Mouse (Mus musculus) CH12.LX (cell line): Measurements from ENCODE around the gene Sart3. TPM values are rescaled to one million over a fixed set of nuclear protein-coding genes. Genes with fewer than 3 reads are reported as not detected.

Experiments used
- DNase-seq: peaks from one replicate; pipeline ENCODE4 v3.0.0-alpha.2; 2013; ENCODE audit errors: extremely low read depth
- H3K27ac ChIP-seq: 2 replicates; pipeline ENCODE4 v1.5.1; 2012; ENCODE audit warnings: low read depth, mild to moderate bottlenecking, control low read depth, moderate library complexity; ENCODE audit not compliant: insufficient read depth
- H3K27me3 ChIP-seq: replicated peaks from 2 replicates; pipeline ENCODE3; 2012; ENCODE audit warnings: inconsistent platforms
- H3K36me3 ChIP-seq, 2 experiments: replicated peaks in 1 of 2; 2 replicates each; pipeline versions ENCODE3 to v1.6.1; 2012; ENCODE audit warnings: inconsistent platforms in 1 of 2, low read length in 1 of 2, mild to moderate bottlenecking in 1 of 2, mixed read lengths in 1 of 2, moderate library complexity in 1 of 2; ENCODE audit not compliant: control insufficient read depth in 1 of 2, insufficient read depth in 1 of 2
- H3K4me1 ChIP-seq, 2 experiments: 2 replicates each; pipeline ENCODE4 v1.6.1; 2012; ENCODE audit warnings: inconsistent platforms in 1 of 2, moderate library complexity in 1 of 2; ENCODE audit not compliant: insufficient read depth in 2 of 2, control insufficient read depth in 1 of 2
- H3K4me2 ChIP-seq: 2 replicates; pipeline ENCODE4 v1.6.1; 2012; ENCODE audit warnings: low read depth, mild to moderate bottlenecking, control low read depth; ENCODE audit not compliant: poor library complexity, insufficient read depth, severe bottlenecking
- H3K4me3 ChIP-seq, 3 experiments: fragments of 150-350 bp in 1 of 3; sonication (generic) in 1 of 3; replicated peaks in 1 of 3; 2 replicates each; pipeline versions ENCODE3 to v1.5.1; 2011 to 2012; ENCODE audit warnings: low read depth in 2 of 3, low read length in 2 of 3, mild to moderate bottlenecking in 2 of 3, moderate library complexity in 2 of 3, control low read depth in 1 of 3, improper control_type of control experiment in 1 of 3, inconsistent platforms in 1 of 3, mixed read lengths in 1 of 3; ENCODE audit not compliant: poor library complexity in 1 of 3
- H3K79me2 ChIP-seq: replicated peaks from 2 replicates; pipeline ENCODE4 v1.6.1; 2012; ENCODE audit warnings: mild to moderate bottlenecking, moderate library complexity; ENCODE audit not compliant: control insufficient read depth, poor library complexity, insufficient read depth, severe bottlenecking; ENCODE audit errors: extremely low read depth
- H3K9ac ChIP-seq: 2 replicates; pipeline ENCODE4 v1.6.1; 2012; ENCODE audit warnings: low read depth, mild to moderate bottlenecking, control low read depth, moderate library complexity; ENCODE audit not compliant: insufficient read depth
- H3K9me3 ChIP-seq: replicated peaks from 2 replicates; pipeline ENCODE3; 2012; ENCODE audit warnings: low read length, inconsistent platforms, mixed read lengths
- BHLHE40 ChIP-seq: IDR thresholded peaks from 2 replicates; pipeline ENCODE4 v1.6.1; 2011; ENCODE audit warnings: mild to moderate bottlenecking, low read depth, low read length, improper control_type of control experiment
- CHD2 ChIP-seq: IDR thresholded peaks from 2 replicates; pipeline ENCODE4 v1.6.1; 2011; ENCODE audit warnings: low read length, improper control_type of control experiment
- CTCF ChIP-seq, 2 experiments: IDR thresholded peaks in 1 of 2; conservative IDR thresholded peaks in 1 of 2; 2 replicates each; pipeline ENCODE4 v1.5.1; 2011 to 2012; ENCODE audit warnings: low read depth in 2 of 2, low read length in 2 of 2, improper control_type of control experiment in 1 of 2, inconsistent platforms in 1 of 2, mild to moderate bottlenecking in 1 of 2, moderate library complexity in 1 of 2
- ELF1 ChIP-seq: IDR thresholded peaks from 2 replicates; pipeline ENCODE4 v1.6.1; 2014; ENCODE audit warnings: low read depth, mild to moderate bottlenecking, inconsistent platforms, low read length, improper control_type of control experiment
- EP300 ChIP-seq: IDR thresholded peaks from 2 replicates; pipeline ENCODE4 v1.6.1; 2011; ENCODE audit warnings: low read length, improper control_type of control experiment
- ETS1 ChIP-seq: conservative IDR thresholded peaks from 2 replicates; pipeline ENCODE4 v1.6.1; 2012; ENCODE audit warnings: low read depth, mild to moderate bottlenecking, inconsistent platforms, low read length, improper control_type of control experiment, moderate library complexity
- GABPA ChIP-seq: IDR thresholded peaks from 2 replicates; pipeline ENCODE4 v1.6.1; 2012; ENCODE audit warnings: low read depth, low read length, improper control_type of control experiment, inconsistent platforms; ENCODE audit not compliant: insufficient replicate concordance
- IRF4 ChIP-seq: IDR thresholded peaks from 2 replicates; pipeline ENCODE4 v1.6.1; 2014; ENCODE audit warnings: low read depth, mild to moderate bottlenecking, inconsistent platforms, low read length, improper control_type of control experiment
- KAT2A ChIP-seq: IDR thresholded peaks from 2 replicates; pipeline ENCODE4 v1.6.1; 2012; ENCODE audit warnings: low read length, improper control_type of control experiment, inconsistent platforms; ENCODE audit not compliant: insufficient replicate concordance
- MAFK ChIP-seq: IDR thresholded peaks from 2 replicates; pipeline ENCODE4 v1.6.1; 2011; ENCODE audit warnings: low read length, improper control_type of control experiment; ENCODE audit not compliant: insufficient replicate concordance
- MAZ ChIP-seq: IDR thresholded peaks from 2 replicates; pipeline ENCODE4 v1.6.1; 2012; ENCODE audit warnings: low read depth, mild to moderate bottlenecking, inconsistent platforms, low read length, improper control_type of control experiment, moderate library complexity
- MEF2A ChIP-seq: IDR thresholded peaks from 2 replicates; pipeline ENCODE4 v1.6.1; 2014; ENCODE audit warnings: low read depth, mild to moderate bottlenecking, inconsistent platforms, low read length, improper control_type of control experiment, borderline replicate concordance
- MXI1 ChIP-seq: IDR thresholded peaks from 2 replicates; pipeline ENCODE4 v1.6.1; 2011; ENCODE audit warnings: mild to moderate bottlenecking, low read depth, low read length, improper control_type of control experiment
- MYC ChIP-seq: IDR thresholded peaks from 2 replicates; pipeline ENCODE4 v1.6.1; 2011; ENCODE audit warnings: low read depth, mild to moderate bottlenecking, improper control_type of control experiment, low read length
- NELFE ChIP-seq: IDR thresholded peaks from 2 replicates; pipeline ENCODE4 v1.6.1; 2011; ENCODE audit warnings: low read depth, low read length, improper control_type of control experiment
- PAX5 ChIP-seq: IDR thresholded peaks from 2 replicates; pipeline ENCODE4 v1.6.1; 2012; ENCODE audit warnings: low read length, inconsistent platforms, mixed read lengths
- RAD21 ChIP-seq: IDR thresholded peaks from 2 replicates; pipeline ENCODE4 v1.6.1; 2011; ENCODE audit warnings: low read depth, mild to moderate bottlenecking, low read length, improper control_type of control experiment, moderate library complexity
- SIN3A ChIP-seq: IDR thresholded peaks from 2 replicates; pipeline ENCODE4 v1.6.1; 2012; ENCODE audit warnings: low read length, improper control_type of control experiment, inconsistent platforms
- SMC3 ChIP-seq: IDR thresholded peaks from 2 replicates; pipeline ENCODE4 v1.6.1; 2011; ENCODE audit warnings: low read depth, low read length, improper control_type of control experiment
- TBP ChIP-seq: conservative IDR thresholded peaks from 2 replicates; pipeline ENCODE4 v1.6.1; 2011; ENCODE audit warnings: low read depth, low read length, improper control_type of control experiment
- TCF12 ChIP-seq: IDR thresholded peaks from 2 replicates; pipeline ENCODE4 v1.6.1; 2014; ENCODE audit warnings: low read depth, mild to moderate bottlenecking, inconsistent platforms, low read length, improper control_type of control experiment
- UBTF ChIP-seq: IDR thresholded peaks from 2 replicates; pipeline ENCODE4 v1.6.1; 2012; ENCODE audit warnings: low read depth, mild to moderate bottlenecking, inconsistent platforms, low read length, improper control_type of control experiment, moderate library complexity
- USF1 ChIP-seq: IDR thresholded peaks from 2 replicates; pipeline ENCODE4 v1.6.1; 2014; ENCODE audit warnings: low read depth, mild to moderate bottlenecking, inconsistent platforms, low read length, improper control_type of control experiment
- ZC3H11A ChIP-seq: IDR thresholded peaks from 2 replicates; pipeline ENCODE4 v1.6.1; 2012; ENCODE audit warnings: low read depth, mild to moderate bottlenecking, inconsistent platforms, low read length, improper control_type of control experiment
- ZKSCAN1 ChIP-seq: IDR thresholded peaks from 2 replicates; pipeline ENCODE4 v1.6.1; 2012; ENCODE audit warnings: low read depth, inconsistent platforms, low read length, improper control_type of control experiment, borderline replicate concordance
- ZNF384 ChIP-seq: IDR thresholded peaks from 2 replicates; pipeline ENCODE4 v1.6.1; 2012; ENCODE audit warnings: low read depth, low read length, improper control_type of control experiment, inconsistent platforms
- dilution Hi-C: fragments of 300-500 bp; cut with MboI; formaldehyde crosslinking; loops from 2 replicates; pipeline ENCODE4 v1.14.3; 2020; ENCODE audit warnings: low sequenced_read_pairs; ENCODE audit not compliant: extremely low pct_unique_long_range_greater_than_20kb, extremely low pct_ligation_motif_present
- in situ Hi-C: fragments of 300-500 bp; cut with MboI; formaldehyde crosslinking; loops from 3 replicates; pipeline ENCODE4 v1.14.3; 2019; ENCODE audit warnings: low sequenced_read_pairs, low pct_ligation_motif_present, low pct_unique_long_range_greater_than_20kb, mixed read lengths
- polyA plus RNA-seq: library from polyadenylated mRNA; unstranded; fragments of >175 nt; gene quantifications from 2 replicates; pipeline ENCODE4 v1.2.1, GENCODE M21; 2012; ENCODE audit warnings: low read depth; ENCODE audit not compliant: insufficient read length
- total RNA-seq, 2 experiments: library from RNA; depleted of rRNA; stranded (reverse); fragments of 300-350 nt in 1 of 2; fragments of >200 nt in 1 of 2; gene quantifications; 2 replicates each; pipeline ENCODE4 v1.2.3; 2012 to 2014

The Sart3 gene
- total and polyA plus RNA-seq, 3 experiments: 28.8 to 104 (median 67.0) TPM

DNA sequence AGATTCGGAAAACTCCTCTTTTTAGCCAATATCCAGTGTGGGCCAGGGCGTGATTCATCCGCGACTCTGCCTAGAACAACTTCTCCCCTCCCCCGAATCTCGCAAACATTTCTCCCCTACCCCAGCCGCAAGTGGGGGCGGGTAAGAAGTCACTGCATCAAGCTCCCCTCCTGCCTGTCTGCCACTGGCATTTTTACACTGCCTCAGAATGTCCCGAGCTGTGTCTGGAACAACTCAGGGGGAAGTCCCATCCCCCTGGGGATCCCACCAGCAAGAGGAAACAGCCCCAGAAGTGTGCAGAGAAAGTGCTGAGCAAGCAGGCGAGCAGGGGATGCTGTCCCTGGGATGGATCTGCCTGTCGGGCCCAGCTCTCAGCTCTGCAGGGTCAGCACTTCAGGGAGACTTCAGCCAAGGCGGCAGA lies 11.3 kb upstream of the Sart3 start:
- H3K4me3 ChIP-seq: no peak overlapping the region
- TF ChIP-seq USF1 (no peak), ZKSCAN1 (no peak), EP300 (peak; percentile 82), MYC (no peak), NELFE (no peak), SIN3A (0 out of 2 replicates have a peak, but pooled peaks have one; percentile 27), MEF2A (peak; percentile 76; the same call in 1 of the 2 replicates), PAX5 (no peak), MAFK (peak; percentile 100), ZC3H11A (no peak), BHLHE40 (peak; percentile 94), GABPA (no peak), ELF1 (peak; percentile 40; the same call in 1 of the 2 replicates), ZNF384 (no peak), RAD21 (peak; percentile 1), IRF4 (peak; percentile 86), CHD2 (peak; percentile 62), TBP (no peak), MXI1 (peak; percentile 45; the same call in 1 of the 2 replicates), KAT2A (no peak), CTCF (conservative IDR thresholded peaks at IDR 0.05 in 1 of 2, IDR thresholded peaks at IDR 0.05 in 1 of 2; ENCODE audit: low read depth in 2 of 2, low read length in 2 of 2) (no peak), ETS1 (peak; percentile 96), UBTF (0 out of 2 replicates have a peak, but pooled peaks have one; percentile 48), MAZ (peak; percentile 90), TCF12 (peak; percentile 81; the same call in 1 of the 2 replicates), SMC3 (peak; percentile 7; the same call in 1 of the 2 replicates)
- H3K9me3 ChIP-seq: peaks cover 4% of the 10 kb centered on the region
- peak overlapping the region; percentile 15; the same call in 1 of the 2 replicates for H3K27ac ChIP-seq
- H3K4me1 ChIP-seq: peaks cover 10 to 46% of the 10 kb centered on the region in 2 experiments
- H3K4me2 ChIP-seq: no peak overlapping the region
- dilution Hi-C loops: no loop called here
- no peaks in the 10 kb centered on the region for H3K27me3 ChIP-seq
- peak; percentile 93 for DNase-seq
- H3K9ac ChIP-seq: no peak overlapping the region
- peaks cover 0 to 8% of the 10 kb centered on the region in 2 experiments for H3K36me3 ChIP-seq
- no peaks in the 10 kb centered on the region for H3K79me2 ChIP-seq
- in situ Hi-C loops: no loop called here
